Mouse (Mus musculus) cerebellum, adult 9-11 months (tissue): ENCODE measurements around the gene Olfr1371.

ENCODE experiments used
- DNase-seq: peaks from one replicate; pipeline ENCODE4 v3.0.0; 2022

Olfr1371 gene

GRCm38 (mm10) chr11:52213887-52214286 lies at the start of gene Olfr1371:
Gene Olfr1371, minus strand, starts transcription at chr11:52213987.
- no peak for DNase-seq

GRCm38 (mm10) chr11:52262338-52262737 lies 48.6 kb upstream of the Olfr1371 start:
- DNase-seq = no peak

- no peak for DNase-seq
Observed at GRCm38 (mm10) chr11:52261937-52262336, 48.1 kb upstream of the Olfr1371 start.

- DNase-seq = no peak
Observed at GRCm38 (mm10) chr11:52260878-52261277, 47.1 kb upstream of the Olfr1371 start.

GRCm38 (mm10) chr11:52258711-52259110 lies 44.9 kb upstream of the Olfr1371 start:
- no peak for DNase-seq

GRCm38 (mm10) chr11:52257376-52257775 lies 43.6 kb upstream of the Olfr1371 start:
- DNase-seq = no peak

- no peak for DNase-seq
Observed at GRCm38 (mm10) chr11:52255077-52255476, 41.3 kb upstream of the Olfr1371 start.

- peak; percentile 85 for DNase-seq
Observed at GRCm38 (mm10) chr11:52253674-52254375, 40.0 kb upstream of the Olfr1371 start.

GRCm38 (mm10) chr11:52252692-52253091 lies 38.9 kb upstream of the Olfr1371 start:
- no peak for DNase-seq

- DNase-seq = no peak
Observed at GRCm38 (mm10) chr11:52251770-52252169, 38.0 kb upstream of the Olfr1371 start.

- DNase-seq = no peak
Observed at GRCm38 (mm10) chr11:52249452-52249851, 35.7 kb upstream of the Olfr1371 start.

- no peak for DNase-seq
Observed at GRCm38 (mm10) chr11:52240898-52241542, 27.2 kb upstream of the Olfr1371 start.

GRCm38 (mm10) chr11:52234509-52234908 lies 20.7 kb upstream of the Olfr1371 start:
- DNase-seq = no peak

- no peak for DNase-seq
Observed at GRCm38 (mm10) chr11:52233906-52234305, 20.1 kb upstream of the Olfr1371 start.

- DNase-seq = no peak
Observed at GRCm38 (mm10) chr11:52233043-52233653, 19.4 kb upstream of the Olfr1371 start.

GRCm38 (mm10) chr11:52231606-52232541 lies 18.1 kb upstream of the Olfr1371 start, which contains the start of gene Skp1a:
Gene Skp1a, plus strand, starts transcription at chr11:52231995.
- DNase-seq = peak; percentile 91

GRCm38 (mm10) chr11:52230694-52231093 lies 16.9 kb upstream of the Olfr1371 start:
- no peak for DNase-seq

- DNase-seq = no peak
Observed at GRCm38 (mm10) chr11:52228722-52229448, 15.1 kb upstream of the Olfr1371 start.

- DNase-seq = no peak
Observed at GRCm38 (mm10) chr11:52227466-52228226, 13.9 kb upstream of the Olfr1371 start.

GRCm38 (mm10) chr11:52227053-52227452 lies 13.3 kb upstream of the Olfr1371 start:
- DNase-seq = no peak

- no peak for DNase-seq
Observed at GRCm38 (mm10) chr11:52225986-52226599, 12.3 kb upstream of the Olfr1371 start.
